Mouse (Mus musculus) small intestine, adult 2 months (tissue): Measurements from ENCODE around the gene St6gal1.

ENCODE experiments used
- CTCF ChIP-seq: fragments of 200-500 bp; IDR thresholded peaks from 2 replicates; pipeline ENCODE4 v1.5.1; 2012; ENCODE audit warnings: low read depth, mild to moderate bottlenecking, control low read depth, inconsistent platforms, low read length, moderate library complexity, mixed read lengths; ENCODE audit not compliant: insufficient replicate concordance, insufficient read length; ENCODE audit errors: extremely low read depth
- POLR2A ChIP-seq: fragments of 200-500 bp; IDR thresholded peaks from 2 replicates; pipeline ENCODE4 v1.6.1; 2012; ENCODE audit warnings: low read depth, mild to moderate bottlenecking, control low read depth, inconsistent platforms, low read length, moderate library complexity

DNA sequence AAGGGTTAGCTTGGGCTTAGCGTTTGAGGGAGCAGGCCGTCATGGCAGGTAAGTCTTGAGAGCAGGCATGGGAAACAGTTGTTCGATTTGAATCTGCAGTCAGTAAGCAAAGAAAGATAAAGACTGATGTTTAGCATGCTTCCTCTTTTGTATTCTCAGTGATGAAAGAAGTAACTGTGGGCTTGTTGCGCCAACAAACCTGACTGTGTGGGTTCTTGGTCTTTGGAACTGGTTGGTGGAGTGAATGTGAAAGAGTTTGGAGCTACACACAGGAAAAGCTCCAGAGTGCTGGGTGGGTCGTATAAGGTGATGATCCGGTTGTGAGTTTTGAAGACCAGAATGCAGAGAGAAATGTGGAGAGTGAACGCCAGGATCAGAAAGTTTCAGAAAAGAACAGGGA is 28.9 kb upstream of the St6gal1 start:
- TF ChIP-seq CTCF: no peak
- TF ChIP-seq POLR2A: no peak
